21 mouse cellular contexts compared by ENCODE assay signal in genomic region chr9:92555006-92555958, GRCm38 (mm10). TPM values are rescaled to one million over a fixed set of nuclear protein-coding genes. Genes with fewer than 3 reads are reported as not detected.
DNase-seq lines count a peak whose midpoint lies in the region; ATAC-seq lines count a peak whose summit lies in the region.
"Had no signal": no experiment of that assay in that cellular context is flagged by ENCODE, and none has a peak within 500 bp of the region (broad histone marks: within the 10 kb centered on the region; RNA-seq: fewer than 3 reads in every experiment).

No protein-coding gene starts in this region.

- H3K36me3 ChIP-seq in hindbrain, embryonic 12.5 days = no peaks in the 10 kb centered on the region
- H3K36me3 ChIP-seq in hindbrain, embryonic 14.5 days (replicated peaks; ENCODE audit: control insufficient read depth, insufficient read depth) = no peaks in the 10 kb centered on the region
- H3K36me3 ChIP-seq in kidney, embryonic 16.5 days (ENCODE audit: insufficient read depth, low read length) = no peaks in the 10 kb centered on the region
- H3K36me3 ChIP-seq in midbrain, embryonic 15.5 days (replicated peaks) = no peaks in the 10 kb centered on the region
- no peaks in the 10 kb centered on the region for H3K36me3 ChIP-seq in midbrain, embryonic 14.5 days (ENCODE audit: control insufficient read depth, insufficient read depth, low read length)
- H3K36me3 ChIP-seq: embryonic facial prominence, embryonic 13.5 days; forebrain, embryonic 12.5 days; heart, embryonic 12.5 days; hindbrain, embryonic 13.5 days had no signal

- 73% methylated on average over 6 of the region's 6 CpGs for WGBS in hindbrain, embryonic 12.5 days
- WGBS in hindbrain, embryonic 14.5 days = 74% methylated on average over 6 of the region's 6 CpGs
- WGBS in kidney, embryonic 16.5 days = 57% methylated on average over 6 of the region's 6 CpGs
- 87% methylated on average over 6 of the region's 6 CpGs for WGBS in midbrain, embryonic 15.5 days
- 84% methylated on average over 6 of the region's 6 CpGs for WGBS in midbrain, embryonic 14.5 days

- ATAC-seq in hindbrain, embryonic 12.5 days (ENCODE audit: low FRiP score) = peak; percentile 26
- ATAC-seq in hindbrain, embryonic 14.5 days (ENCODE audit: low FRiP score) = no peak
- peak; percentile 66 for ATAC-seq in kidney, embryonic 16.5 days (ENCODE audit: low FRiP score, low TSS enrichment)
- ATAC-seq in midbrain, embryonic 15.5 days (replicated peaks) = 0 out of 2 replicates have a peak, but pooled peaks have one; percentile 32
- no peak for ATAC-seq in midbrain, embryonic 14.5 days (ENCODE audit: low FRiP score, low TSS enrichment)
- ATAC-seq: activated CD4-positive, CD25-positive, alpha-beta regulatory T cell, adult 4 months; forebrain, embryonic 16.5 days; Patski had no signal

- no peak overlapping the region for H3K27ac ChIP-seq in hindbrain, embryonic 12.5 days
- no peak overlapping the region for H3K27ac ChIP-seq in hindbrain, embryonic 14.5 days
- no peak overlapping the region for H3K27ac ChIP-seq in kidney, embryonic 16.5 days (ENCODE audit: low read length)
- H3K27ac ChIP-seq in midbrain, embryonic 15.5 days = no peak overlapping the region
- H3K27ac ChIP-seq in midbrain, embryonic 14.5 days (replicated peaks; ENCODE audit: low read depth, low read length) = no peak overlapping the region
- H3K27ac ChIP-seq: embryonic facial prominence, embryonic 13.5 days; forebrain, embryonic 12.5 days; heart, adult 2 months; hindbrain, embryonic 13.5 days had no signal

- H3K9ac ChIP-seq in hindbrain, embryonic 12.5 days = no peak overlapping the region
- no peak overlapping the region for H3K9ac ChIP-seq in hindbrain, embryonic 14.5 days
- no peak overlapping the region for H3K9ac ChIP-seq in kidney, embryonic 16.5 days (replicated peaks; ENCODE audit: low read length)
- no peak overlapping the region for H3K9ac ChIP-seq in midbrain, embryonic 15.5 days
- no peak overlapping the region for H3K9ac ChIP-seq in midbrain, embryonic 14.5 days (replicated peaks; ENCODE audit: low read length)
- H3K9ac ChIP-seq: embryonic facial prominence, embryonic 13.5 days; forebrain, embryonic 12.5 days; heart, embryonic 12.5 days; hindbrain, embryonic 13.5 days had no signal

- H3K4me2 ChIP-seq in hindbrain, embryonic 12.5 days (replicated peaks) = no peak overlapping the region
- no peak overlapping the region for H3K4me2 ChIP-seq in hindbrain, embryonic 14.5 days (replicated peaks)
- no peak overlapping the region for H3K4me2 ChIP-seq in kidney, embryonic 16.5 days (replicated peaks; ENCODE audit: low read depth, low read length)
- no peak overlapping the region for H3K4me2 ChIP-seq in midbrain, embryonic 15.5 days
- H3K4me2 ChIP-seq in midbrain, embryonic 14.5 days (ENCODE audit: low read length) = no peak overlapping the region
- H3K4me2 ChIP-seq: embryonic facial prominence, embryonic 13.5 days; forebrain, embryonic 12.5 days; heart, embryonic 12.5 days; hindbrain, embryonic 13.5 days had no signal

- DNase-seq in hindbrain, embryonic 14.5 days (ENCODE audit: low spot score) = no peak
- DNase-seq in kidney, postnatal 4 days = no peak
- no peak for DNase-seq in midbrain, embryonic 14.5 days
- no peak for DNase-seq in thymus, postnatal 14 days
- DNase-seq: adrenal gland, postnatal 14 days; cerebellum, adult 11-12 months; cerebellum, adult 9-10 months; cerebellum, postnatal 25 days; gastrocnemius, postnatal 10 days; heart, adult 2 months had no signal

- H3K4me1 ChIP-seq in hindbrain, embryonic 12.5 days = peaks cover 8% of the 10 kb centered on the region
- 0 out of 2 replicates have a peak, but pooled peaks cover 5% of the 10 kb centered on the region for H3K4me1 ChIP-seq in hindbrain, embryonic 14.5 days (replicated peaks; ENCODE audit: control insufficient read depth, insufficient read depth, low read length)
- peaks cover 27% of the 10 kb centered on the region for H3K4me1 ChIP-seq in kidney, embryonic 16.5 days (ENCODE audit: insufficient read depth, low read length)
- no peaks in the 10 kb centered on the region; the same call in 1 of the 2 replicates for H3K4me1 ChIP-seq in midbrain, embryonic 15.5 days
- 0 out of 2 replicates have a peak, but pooled peaks cover 2% of the 10 kb centered on the region for H3K4me1 ChIP-seq in midbrain, embryonic 14.5 days (ENCODE audit: control insufficient read depth, insufficient read depth, low read length)
- H3K4me1 ChIP-seq: forebrain, embryonic 12.5 days had no signal

- no peak overlapping the region for H3K4me3 ChIP-seq in hindbrain, embryonic 12.5 days
- no peak overlapping the region for H3K4me3 ChIP-seq in hindbrain, embryonic 14.5 days (replicated peaks; ENCODE audit: low read length)
- H3K4me3 ChIP-seq in kidney, embryonic 16.5 days (ENCODE audit: low read length) = no peak overlapping the region
- H3K4me3 ChIP-seq in midbrain, embryonic 15.5 days = no peak overlapping the region
- H3K4me3 ChIP-seq in midbrain, embryonic 14.5 days (replicated peaks; ENCODE audit: low read depth, low read length) = no peak overlapping the region
- H3K4me3 ChIP-seq: embryonic facial prominence, embryonic 13.5 days; forebrain, embryonic 12.5 days; heart, adult 2 months; heart, embryonic 12.5 days; hindbrain, embryonic 13.5 days had no signal

- no peaks in the 10 kb centered on the region for H3K27me3 ChIP-seq in hindbrain, embryonic 12.5 days
- no peaks in the 10 kb centered on the region for H3K27me3 ChIP-seq in hindbrain, embryonic 14.5 days (ENCODE audit: control insufficient read depth, insufficient read depth, low read length)
- no peaks in the 10 kb centered on the region for H3K27me3 ChIP-seq in kidney, embryonic 16.5 days (ENCODE audit: insufficient read depth, low read length)
- no peaks in the 10 kb centered on the region for H3K27me3 ChIP-seq in midbrain, embryonic 15.5 days (replicated peaks)
- H3K27me3 ChIP-seq in midbrain, embryonic 14.5 days (ENCODE audit: control insufficient read depth, insufficient read depth, low read length) = no peaks in the 10 kb centered on the region
- H3K27me3 ChIP-seq: CH12.LX; embryonic facial prominence, embryonic 13.5 days; forebrain, embryonic 12.5 days; heart, embryonic 12.5 days; hindbrain, embryonic 13.5 days; Patski had no signal

- H3K9me3 ChIP-seq in hindbrain, embryonic 12.5 days (replicated peaks) = no peaks in the 10 kb centered on the region
- H3K9me3 ChIP-seq in hindbrain, embryonic 14.5 days (ENCODE audit: control insufficient read depth, low read length) = no peaks in the 10 kb centered on the region
- H3K9me3 ChIP-seq in kidney, embryonic 16.5 days (ENCODE audit: low read length) = no peaks in the 10 kb centered on the region
- H3K9me3 ChIP-seq in midbrain, embryonic 15.5 days = no peaks in the 10 kb centered on the region
- no peaks in the 10 kb centered on the region for H3K9me3 ChIP-seq in midbrain, embryonic 14.5 days (ENCODE audit: control insufficient read depth, low read length)
- H3K9me3 ChIP-seq: embryonic facial prominence, embryonic 13.5 days; forebrain, embryonic 12.5 days; heart, embryonic 12.5 days; hindbrain, embryonic 13.5 days had no signal

RNA-seq across cellular contexts. Expression of gene Plod2, which starts 13.3 kb away (rescaled TPM):
- 48.6 and 58.2 TPM in 2 replicates for polyA plus RNA-seq in hindbrain, embryonic 12.5 days (2016; fragmentation: Nextera tagmentation; extraction: Ambion mirVana)
- 14.9 and 17.2 TPM in 2 replicates for polyA plus RNA-seq in hindbrain, embryonic 14.5 days (2014; fragmentation: Nextera tagmentation; extraction: Ambion mirVana)
- polyA plus RNA-seq in kidney, embryonic 16.5 days (2015; fragmentation: Nextera tagmentation; extraction: Ambion mirVana) = 42.1 and 42.7 TPM in 2 replicates
- polyA plus RNA-seq in midbrain, embryonic 15.5 days (2015; fragmentation: Nextera tagmentation; extraction: Ambion mirVana) = 11.0 and 11.8 TPM in 2 replicates
- 7.9 and 13.1 TPM in 2 replicates for polyA plus RNA-seq in midbrain, embryonic 14.5 days (2014; fragmentation: Nextera tagmentation; extraction: Ambion mirVana)

Comparison
In these comparisons a context has a peak if more than half of its experiments do, and no peak if none do; other contexts are left out.
1. ATAC-seq: peak in hindbrain, embryonic 12.5 days (single experiment), kidney, embryonic 16.5 days (single experiment) and midbrain, embryonic 15.5 days (single experiment); none in hindbrain, embryonic 14.5 days (single experiment) and midbrain, embryonic 14.5 days (single experiment).